Mouse (Mus musculus) MEL (cell line): ENCODE results near the gene Rps10. TPM values are rescaled to one million over a fixed set of nuclear protein-coding genes. Genes with fewer than 3 reads are reported as not detected.

Experiments
- DNase-seq: peaks from one replicate; pipeline ENCODE4 v3.0.0; 2011; ENCODE audit warnings: low read depth, low spot score
- H3K27ac ChIP-seq: 2 replicates; pipeline ENCODE4 v1.5.1; 2012; ENCODE audit warnings: low read depth, mild to moderate bottlenecking, control low read depth, low read length, moderate library complexity; ENCODE audit not compliant: control insufficient read depth
- H3K27me3 ChIP-seq, 2 experiments: fragments of 150-350 bp in 1 of 2; sonication (generic) in 1 of 2; 2 replicates each; pipeline ENCODE4 v1.6.1; 2012; ENCODE audit warnings: low read length in 2 of 2, mild to moderate bottlenecking in 2 of 2, improper control_type of control experiment in 1 of 2, moderate library complexity in 1 of 2; ENCODE audit not compliant: insufficient read depth in 2 of 2, control insufficient read depth in 1 of 2
- H3K36me3 ChIP-seq, 2 experiments: 2 replicates each; pipeline ENCODE4 v1.6.1; 2012 to 2014; ENCODE audit warnings: low read length in 2 of 2, improper control_type of control experiment in 1 of 2, inconsistent platforms in 1 of 2, mild to moderate bottlenecking in 1 of 2; ENCODE audit not compliant: insufficient read depth in 2 of 2, control insufficient read depth in 1 of 2
- H3K4me1 ChIP-seq, 2 experiments: fragments of 150-350 bp in 1 of 2; sonication (generic) in 1 of 2; 2 replicates each; pipeline ENCODE4 v1.6.1; 2012; ENCODE audit warnings: low read length in 2 of 2, improper control_type of control experiment in 1 of 2, mild to moderate bottlenecking in 1 of 2; ENCODE audit not compliant: insufficient read depth in 2 of 2, control insufficient read depth in 1 of 2
- H3K4me3 ChIP-seq, 2 experiments: fragments of 150-350 bp in 1 of 2; sonication (generic) in 1 of 2; 2 replicates each; pipeline ENCODE4 v1.5.1; 2012; ENCODE audit warnings: low read depth in 2 of 2, low read length in 2 of 2, mild to moderate bottlenecking in 2 of 2, moderate library complexity in 2 of 2, control low read depth in 1 of 2, improper control_type of control experiment in 1 of 2; ENCODE audit not compliant: control insufficient read depth in 1 of 2, insufficient read depth in 1 of 2
- H3K79me2 ChIP-seq: 2 replicates; pipeline ENCODE4 v1.6.1; 2012; ENCODE audit warnings: mild to moderate bottlenecking, low read length, moderate library complexity; ENCODE audit not compliant: control insufficient read depth, poor library complexity, insufficient read depth
- H3K9ac ChIP-seq: 2 replicates; pipeline ENCODE4 v1.6.1; 2012; ENCODE audit warnings: low read depth, mild to moderate bottlenecking, control low read depth, low read length, moderate library complexity; ENCODE audit not compliant: control insufficient read depth, poor library complexity, severe bottlenecking
- H3K9me3 ChIP-seq: fragments of 150-350 bp; sonication (generic); replicated peaks from 2 replicates; pipeline ENCODE4 v1.6.1; 2012; ENCODE audit warnings: mild to moderate bottlenecking, low read length, improper control_type of control experiment, moderate library complexity; ENCODE audit not compliant: insufficient read depth
- BHLHE40 ChIP-seq: IDR thresholded peaks from 2 replicates; pipeline ENCODE4 v1.6.1; 2012; ENCODE audit warnings: low read depth, mild to moderate bottlenecking, inconsistent platforms, low read length, improper control_type of control experiment, borderline replicate concordance
- EP300 ChIP-seq, 2 experiments: IDR thresholded peaks; 2 replicates each; pipeline ENCODE4 v1.6.1; 2011; ENCODE audit warnings: improper control_type of control experiment in 2 of 2, low read length in 2 of 2, low read depth in 1 of 2, mild to moderate bottlenecking in 1 of 2
- ETS1 ChIP-seq: IDR thresholded peaks from 2 replicates; pipeline ENCODE4 v1.6.1; 2012; ENCODE audit warnings: low read depth, mild to moderate bottlenecking, inconsistent platforms, low read length, improper control_type of control experiment, moderate library complexity
- MAFK ChIP-seq: IDR thresholded peaks from 2 replicates; pipeline ENCODE4 v1.6.1; 2011; ENCODE audit warnings: low read depth, mild to moderate bottlenecking, low read length, improper control_type of control experiment, borderline replicate concordance
- MAZ ChIP-seq: IDR thresholded peaks from 2 replicates; pipeline ENCODE4 v1.6.1; 2012; ENCODE audit warnings: low read depth, mild to moderate bottlenecking, inconsistent platforms, low read length, improper control_type of control experiment
- MXI1 ChIP-seq: IDR thresholded peaks from 2 replicates; pipeline ENCODE4 v1.6.1; 2011; ENCODE audit warnings: mild to moderate bottlenecking, low read depth, low read length, improper control_type of control experiment
- MYB ChIP-seq: IDR thresholded peaks from 2 replicates; pipeline ENCODE4 v1.6.1; 2011; ENCODE audit warnings: mild to moderate bottlenecking, low read depth, low read length, improper control_type of control experiment
- MYC ChIP-seq: IDR thresholded peaks from 2 replicates; pipeline ENCODE4 v1.6.1; 2011; ENCODE audit warnings: low read depth, mild to moderate bottlenecking, low read length, improper control_type of control experiment, moderate library complexity
- NRF1 ChIP-seq: IDR thresholded peaks from 2 replicates; pipeline ENCODE4 v1.6.1; 2014; ENCODE audit warnings: low read depth, mild to moderate bottlenecking, inconsistent platforms, low read length, improper control_type of control experiment, moderate library complexity; ENCODE audit not compliant: poor library complexity, insufficient read depth, severe bottlenecking
- POLR2AphosphoS5 ChIP-seq: IDR thresholded peaks from 2 replicates; pipeline ENCODE4 v1.6.1; 2012; ENCODE audit warnings: low read depth, borderline replicate concordance, mild to moderate bottlenecking, inconsistent platforms, low read length, moderate library complexity, mixed read lengths
- RCOR1 ChIP-seq: IDR thresholded peaks from 2 replicates; pipeline ENCODE4 v1.6.1; 2012; ENCODE audit warnings: low read depth, mild to moderate bottlenecking, inconsistent platforms, low read length, improper control_type of control experiment
- USF1 ChIP-seq: IDR thresholded peaks from 2 replicates; pipeline ENCODE4 v1.6.1; 2014; ENCODE audit warnings: low read depth, mild to moderate bottlenecking, inconsistent platforms, low read length, improper control_type of control experiment, moderate library complexity
- ZC3H11A ChIP-seq: IDR thresholded peaks from 2 replicates; pipeline ENCODE4 v1.6.1; 2012; ENCODE audit warnings: low read depth, mild to moderate bottlenecking, inconsistent platforms, low read length, improper control_type of control experiment
- ZNF384 ChIP-seq: IDR thresholded peaks from 2 replicates; pipeline ENCODE4 v1.6.1; 2012; ENCODE audit warnings: low read depth, mild to moderate bottlenecking, inconsistent platforms, low read length, improper control_type of control experiment
- polyA plus RNA-seq, 2 experiments: library from polyadenylated mRNA; stranded (reverse) in 1 of 2; unstranded in 1 of 2; fragments of >175 nt in 1 of 2; fragments of >200 nt in 1 of 2; gene quantifications; 2 replicates each; pipeline versions ENCODE4 v1.2.1 to v1.2.4; 2012; ENCODE audit warnings: low replicate concordance in 2 of 2, low read depth in 1 of 2; ENCODE audit not compliant: insufficient read length in 2 of 2, insufficient read depth in 1 of 2, missing spikeins in 1 of 2
- total RNA-seq: library from RNA; depleted of rRNA; stranded (reverse); fragments of 300-350 nt; gene quantifications from 2 replicates; pipeline ENCODE4 v1.2.3, GENCODE M21; 2012

Gene Rps10
- total and polyA plus RNA-seq, 3 experiments, result 3,057 to 3,899 (median 3,166) TPM

GRCm38 (mm10) chr17:27657123-27657522 lies 20.7 kb upstream of the Rps10 start:
- no peak overlapping the region for H3K4me3 ChIP-seq
- H3K27ac ChIP-seq, result no peak overlapping the region
- no peak overlapping the region for H3K9ac ChIP-seq
- H3K9me3 ChIP-seq, result no peaks in the 10 kb centered on the region
- H3K27me3 ChIP-seq, result no peaks in the 10 kb centered on the region
- no peaks in the 10 kb centered on the region for H3K79me2 ChIP-seq
- no peak for DNase-seq
- TF ChIP-seq POLR2AphosphoS5 (no peak), USF1 (no peak), ZC3H11A (no peak), EP300 (IDR thresholded peaks at IDR 0.05; ENCODE audit: low read depth in 1 of 2, low read length in 2 of 2) (no peak), NRF1 (no peak), MAZ (no peak), MYC (no peak), ZNF384 (no peak), MYB (no peak), MXI1 (no peak)
- peaks cover 0 to 9% of the 10 kb centered on the region in 2 experiments; a peak in 2 of 4 replicates for H3K36me3 ChIP-seq
- H3K4me1 ChIP-seq, result peaks cover 0 to 26% of the 10 kb centered on the region in 2 experiments; a peak in 2 of 4 replicates

GRCm38 (mm10) chr17:27656414-27656813 lies 19.9 kb upstream of the Rps10 start:
- no peak overlapping the region for H3K4me3 ChIP-seq

DNA sequence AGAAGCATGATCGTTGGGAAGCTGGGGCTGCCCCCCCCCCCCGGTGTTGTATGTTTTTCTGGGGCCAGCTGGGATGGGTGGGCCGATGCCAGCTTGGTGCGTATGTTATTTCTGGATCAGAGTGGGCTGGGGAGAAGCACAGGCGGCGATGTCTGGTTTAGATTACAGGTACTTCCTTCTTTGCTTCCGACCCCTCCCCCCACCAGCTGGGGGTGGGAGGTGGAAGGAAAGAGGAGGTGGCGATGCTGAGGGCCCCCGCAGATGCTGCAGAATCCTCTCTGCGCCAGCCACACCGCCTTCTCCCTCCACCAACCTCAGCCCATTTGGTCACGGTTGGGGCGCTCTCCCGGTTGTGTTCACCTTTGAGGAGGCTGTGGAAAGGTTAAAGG lies 19.5 kb upstream of the Rps10 start:
- no peaks in the 10 kb centered on the region for H3K79me2 ChIP-seq
- DNase-seq, result peak; percentile 30
- no peaks in the 10 kb centered on the region for H3K27me3 ChIP-seq
- H3K9me3 ChIP-seq, result no peaks in the 10 kb centered on the region
- H3K4me3 ChIP-seq, result no peak overlapping the region
- H3K27ac ChIP-seq, result no peak overlapping the region
- no peak overlapping the region for H3K9ac ChIP-seq
- peaks cover 0 to 26% of the 10 kb centered on the region in 2 experiments; a peak in 2 of 4 replicates for H3K4me1 ChIP-seq
- no peak for TF ChIP-seq MAFK
- no peak for TF ChIP-seq EP300 (IDR thresholded peaks at IDR 0.05; ENCODE audit: low read depth in 1 of 2, low read length in 2 of 2)
- TF ChIP-seq ETS1, result peak; percentile 57; the same call in 1 of the 2 replicates
- H3K36me3 ChIP-seq, result peaks cover 0 to 9% of the 10 kb centered on the region in 2 experiments; a peak in 2 of 4 replicates

More at GRCm38 (mm10) chr17:27656414-27656813, 19.9 kb upstream of the Rps10 start:
- Histone ChIP-seq H3K27ac (no peak overlapping the region), H3K36me3 (peaks cover 0 to 9% of the 10 kb centered on the region in 2 experiments; a peak in 2 of 4 replicates), H3K9ac (no peak overlapping the region), H3K27me3 (no peaks in the 10 kb centered on the region), H3K79me2 (no peaks in the 10 kb centered on the region), H3K9me3 (no peaks in the 10 kb centered on the region), H3K4me1 (peaks cover 0 to 26% of the 10 kb centered on the region in 2 experiments; a peak in 2 of 4 replicates)
- TF ChIP-seq BHLHE40 (no peak), RCOR1 (0 out of 2 replicates have a peak, but pooled peaks have one; percentile 33)
- DNase-seq, result no peak
